Mouse (Mus musculus) MEL (cell line): ENCODE data around the gene Macrod2. TPM values are rescaled to one million over a fixed set of nuclear protein-coding genes. Genes with fewer than 3 reads are reported as not detected.

Experiments
- DNase-seq: peaks from one replicate; pipeline ENCODE4 v3.0.0; 2011; ENCODE audit warnings: low read depth, low spot score
- H3K27ac ChIP-seq: 2 replicates; pipeline ENCODE4 v1.5.1; 2012; ENCODE audit warnings: low read depth, mild to moderate bottlenecking, control low read depth, low read length, moderate library complexity; ENCODE audit not compliant: control insufficient read depth
- H3K27me3 ChIP-seq, 2 experiments: fragments of 150-350 bp in 1 of 2; sonication (generic) in 1 of 2; 2 replicates each; pipeline ENCODE4 v1.6.1; 2012; ENCODE audit warnings: low read length in 2 of 2, mild to moderate bottlenecking in 2 of 2, improper control_type of control experiment in 1 of 2, moderate library complexity in 1 of 2; ENCODE audit not compliant: insufficient read depth in 2 of 2, control insufficient read depth in 1 of 2
- H3K36me3 ChIP-seq, 2 experiments: 2 replicates each; pipeline ENCODE4 v1.6.1; 2012 to 2014; ENCODE audit warnings: low read length in 2 of 2, improper control_type of control experiment in 1 of 2, inconsistent platforms in 1 of 2, mild to moderate bottlenecking in 1 of 2; ENCODE audit not compliant: insufficient read depth in 2 of 2, control insufficient read depth in 1 of 2
- H3K4me1 ChIP-seq, 2 experiments: fragments of 150-350 bp in 1 of 2; sonication (generic) in 1 of 2; 2 replicates each; pipeline ENCODE4 v1.6.1; 2012; ENCODE audit warnings: low read length in 2 of 2, improper control_type of control experiment in 1 of 2, mild to moderate bottlenecking in 1 of 2; ENCODE audit not compliant: insufficient read depth in 2 of 2, control insufficient read depth in 1 of 2
- H3K4me3 ChIP-seq, 2 experiments: fragments of 150-350 bp in 1 of 2; sonication (generic) in 1 of 2; 2 replicates each; pipeline ENCODE4 v1.5.1; 2012; ENCODE audit warnings: low read depth in 2 of 2, low read length in 2 of 2, mild to moderate bottlenecking in 2 of 2, moderate library complexity in 2 of 2, control low read depth in 1 of 2, improper control_type of control experiment in 1 of 2; ENCODE audit not compliant: control insufficient read depth in 1 of 2, insufficient read depth in 1 of 2
- H3K79me2 ChIP-seq: 2 replicates; pipeline ENCODE4 v1.6.1; 2012; ENCODE audit warnings: mild to moderate bottlenecking, low read length, moderate library complexity; ENCODE audit not compliant: control insufficient read depth, poor library complexity, insufficient read depth
- H3K9ac ChIP-seq: 2 replicates; pipeline ENCODE4 v1.6.1; 2012; ENCODE audit warnings: low read depth, mild to moderate bottlenecking, control low read depth, low read length, moderate library complexity; ENCODE audit not compliant: control insufficient read depth, poor library complexity, severe bottlenecking
- H3K9me3 ChIP-seq: fragments of 150-350 bp; sonication (generic); replicated peaks from 2 replicates; pipeline ENCODE4 v1.6.1; 2012; ENCODE audit warnings: mild to moderate bottlenecking, low read length, improper control_type of control experiment, moderate library complexity; ENCODE audit not compliant: insufficient read depth
- CHD2 ChIP-seq: IDR thresholded peaks from 2 replicates; pipeline ENCODE4 v1.6.1; 2011; ENCODE audit warnings: low read length, improper control_type of control experiment
- CTCF ChIP-seq, 3 experiments: IDR thresholded peaks in 2 of 3; conservative IDR thresholded peaks in 1 of 3; 2 replicates each; pipeline ENCODE4 v1.5.1; 2011 to 2012; ENCODE audit warnings: low read length in 3 of 3, low read depth in 2 of 3, mild to moderate bottlenecking in 2 of 3, improper control_type of control experiment in 1 of 3, inconsistent platforms in 1 of 3, mixed read lengths in 1 of 3, moderate library complexity in 1 of 3; ENCODE audit not compliant: control insufficient read depth in 1 of 3, insufficient read depth in 1 of 3, poor library complexity in 1 of 3, severe bottlenecking in 1 of 3
- EP300 ChIP-seq, 2 experiments: IDR thresholded peaks; 2 replicates each; pipeline ENCODE4 v1.6.1; 2011; ENCODE audit warnings: improper control_type of control experiment in 2 of 2, low read length in 2 of 2, low read depth in 1 of 2, mild to moderate bottlenecking in 1 of 2
- GABPA ChIP-seq: IDR thresholded peaks from 2 replicates; pipeline ENCODE4 v1.6.1; 2012; ENCODE audit warnings: low read depth, mild to moderate bottlenecking, inconsistent platforms, low read length, improper control_type of control experiment, moderate library complexity
- GATA1 ChIP-seq: IDR thresholded peaks from 2 replicates; pipeline ENCODE4 v1.6.1; 2011; ENCODE audit warnings: low read depth, low read length, improper control_type of control experiment
- HCFC1 ChIP-seq: IDR thresholded peaks from 2 replicates; pipeline ENCODE4 v1.6.1; 2012; ENCODE audit warnings: low read depth, mild to moderate bottlenecking, inconsistent platforms, low read length, improper control_type of control experiment, moderate library complexity
- MAX ChIP-seq: IDR thresholded peaks from 2 replicates; pipeline ENCODE4 v1.6.1; 2011; ENCODE audit warnings: low read length, improper control_type of control experiment
- MEF2A ChIP-seq: IDR thresholded peaks from 2 replicates; pipeline ENCODE4 v1.6.1; 2014; ENCODE audit warnings: low read depth, mild to moderate bottlenecking, inconsistent platforms, low read length, improper control_type of control experiment; ENCODE audit not compliant: poor library complexity, insufficient replicate concordance, severe bottlenecking; ENCODE audit errors: extremely low read depth
- NRF1 ChIP-seq: IDR thresholded peaks from 2 replicates; pipeline ENCODE4 v1.6.1; 2014; ENCODE audit warnings: low read depth, mild to moderate bottlenecking, inconsistent platforms, low read length, improper control_type of control experiment, moderate library complexity; ENCODE audit not compliant: poor library complexity, insufficient read depth, severe bottlenecking
- RCOR1 ChIP-seq: IDR thresholded peaks from 2 replicates; pipeline ENCODE4 v1.6.1; 2012; ENCODE audit warnings: low read depth, mild to moderate bottlenecking, inconsistent platforms, low read length, improper control_type of control experiment
- TBP ChIP-seq: IDR thresholded peaks from 2 replicates; pipeline ENCODE4 v1.8.0; 2011; ENCODE audit warnings: low read depth, low read length, improper control_type of control experiment
- TCF12 ChIP-seq: IDR thresholded peaks from 2 replicates; pipeline ENCODE4 v1.6.1; 2014; ENCODE audit warnings: low read depth, mild to moderate bottlenecking, inconsistent platforms, low read length, improper control_type of control experiment, moderate library complexity
- UBTF ChIP-seq: IDR thresholded peaks from 2 replicates; pipeline ENCODE4 v1.6.1; 2012; ENCODE audit warnings: low read depth, mild to moderate bottlenecking, inconsistent platforms, low read length, improper control_type of control experiment, moderate library complexity, borderline replicate concordance; ENCODE audit not compliant: insufficient read depth
- USF2 ChIP-seq, 2 experiments: IDR thresholded peaks; 2 replicates each; pipeline ENCODE4 v1.6.1; 2011 to 2012; ENCODE audit warnings: improper control_type of control experiment in 2 of 2, low read length in 2 of 2, borderline replicate concordance in 1 of 2, inconsistent platforms in 1 of 2, low read depth in 1 of 2, mild to moderate bottlenecking in 1 of 2; ENCODE audit not compliant: insufficient read depth in 1 of 2
- ZMIZ1 ChIP-seq: IDR thresholded peaks from 2 replicates; pipeline ENCODE4 v1.6.1; 2012; ENCODE audit warnings: low read depth, mild to moderate bottlenecking, inconsistent platforms, low read length, improper control_type of control experiment, moderate library complexity
- ZNF384 ChIP-seq: IDR thresholded peaks from 2 replicates; pipeline ENCODE4 v1.6.1; 2012; ENCODE audit warnings: low read depth, mild to moderate bottlenecking, inconsistent platforms, low read length, improper control_type of control experiment
- polyA plus RNA-seq, 2 experiments: library from polyadenylated mRNA; stranded (reverse) in 1 of 2; unstranded in 1 of 2; fragments of >175 nt in 1 of 2; fragments of >200 nt in 1 of 2; gene quantifications; 2 replicates each; pipeline versions ENCODE4 v1.2.1 to v1.2.4; 2012; ENCODE audit warnings: low replicate concordance in 2 of 2, low read depth in 1 of 2; ENCODE audit not compliant: insufficient read length in 2 of 2, insufficient read depth in 1 of 2, missing spikeins in 1 of 2
- total RNA-seq: library from RNA; depleted of rRNA; stranded (reverse); fragments of 300-350 nt; gene quantifications from 2 replicates; pipeline ENCODE4 v1.2.3, GENCODE M21; 2012

The Macrod2 gene
- total and polyA plus RNA-seq, 3 experiments: not detected

GRCm38 (mm10) chr2:141545877-141546276 is 1150.8 kb downstream of the Macrod2 start:
- no peak overlapping the region for H3K4me3 ChIP-seq
- no peak overlapping the region for H3K27ac ChIP-seq
- H3K79me2 ChIP-seq: no peaks in the 10 kb centered on the region
- no peaks in the 10 kb centered on the region for H3K9me3 ChIP-seq
- no peak overlapping the region for H3K9ac ChIP-seq
- no peaks in the 10 kb centered on the region for H3K36me3 ChIP-seq
- no peak for DNase-seq
- TF ChIP-seq HCFC1 (no peak), CHD2 (no peak), CTCF (IDR thresholded peaks at IDR 0.05 in 2 of 3, conservative IDR thresholded peaks at IDR 0.05 in 1 of 3; ENCODE audit: control insufficient read depth in 1 of 3, insufficient read depth in 1 of 3, low read depth in 2 of 3, low read length in 3 of 3, poor library complexity in 1 of 3, severe bottlenecking in 1 of 3) (no peak)
- no peaks in the 10 kb centered on the region for H3K4me1 ChIP-seq
- no peaks in the 10 kb centered on the region for H3K27me3 ChIP-seq

- Histone ChIP-seq H3K27ac (no peak overlapping the region), H3K9ac (no peak overlapping the region), H3K27me3 (no peaks in the 10 kb centered on the region), H3K9me3 (no peaks in the 10 kb centered on the region), H3K36me3 (no peaks in the 10 kb centered on the region), H3K4me3 (no peak overlapping the region), H3K79me2 (no peaks in the 10 kb centered on the region), H3K4me1 (no peaks in the 10 kb centered on the region)
- DNase-seq: no peak
- TF ChIP-seq RCOR1 (no peak), MEF2A (no peak), TBP (no peak), GATA1 (no peak), UBTF (no peak), CHD2 (no peak), GABPA (no peak), NRF1 (no peak), EP300 (IDR thresholded peaks at IDR 0.05; ENCODE audit: low read depth in 1 of 2, low read length in 2 of 2) (no peak), ZMIZ1 (no peak), ZNF384 (no peak), TCF12 (no peak), MAX (no peak), USF2 (IDR thresholded peaks at IDR 0.05; ENCODE audit: borderline replicate concordance in 1 of 2, insufficient read depth in 1 of 2, low read depth in 1 of 2, low read length in 2 of 2) (no peak)
These were observed 1156.6 kb downstream of the Macrod2 start for GRCm38 (mm10) chr2:141551701-141552100.
